Mouse (Mus musculus): ENCODE results near the gene Mettl27.

The Mettl27 gene

DNA sequence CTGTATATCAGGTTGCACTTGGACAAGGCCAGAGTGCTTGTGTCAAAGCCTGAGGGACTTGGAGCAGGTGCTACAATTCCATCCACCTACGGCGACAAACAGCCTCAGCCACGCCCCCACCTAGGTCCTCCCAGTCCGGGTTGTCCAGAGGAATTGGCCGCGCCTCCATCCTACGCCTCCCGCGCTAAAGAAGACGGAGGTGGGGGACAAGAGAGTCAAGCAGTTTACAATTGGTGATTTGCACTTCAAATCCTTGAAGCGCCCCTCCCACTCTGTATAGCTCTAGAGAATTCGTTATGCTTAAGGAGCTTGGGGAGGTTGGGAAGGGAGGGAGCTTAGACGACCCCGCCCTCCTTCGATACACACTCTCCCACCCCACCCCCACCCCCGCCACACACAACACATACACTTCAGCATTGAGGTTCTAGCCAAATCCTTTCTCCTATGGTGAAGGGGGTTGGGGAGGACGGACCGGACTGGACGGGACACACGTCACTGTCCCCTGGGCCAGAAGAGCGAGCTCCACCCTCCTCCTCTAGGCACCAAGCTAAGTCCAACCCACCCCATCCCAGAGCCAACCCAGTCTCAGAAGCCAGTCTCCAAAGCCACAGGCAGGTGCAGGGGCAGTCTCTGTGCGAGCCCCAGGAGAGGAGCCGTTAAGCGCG, 53.6 kb downstream of the Mettl27 start, which contains the start of gene Cldn3:
TSS of gene Cldn3 (plus strand) at position 582 of the 665 bp plus-strand sequence.
- DNase-seq (ENCODE audit: low read depth, low spot score), result no peak

GRCm38 (mm10) chr5:134986298-134987268, 54.4 kb downstream of the Mettl27 start:
- no peak for DNase-seq (ENCODE audit: low read depth, low spot score)

- DNase-seq (ENCODE audit: low read depth, low spot score), result no peak
Measured at GRCm38 (mm10) chr5:134989166-134989565, 57.0 kb downstream of the Mettl27 start.

GRCm38 (mm10) chr5:134989741-134990140, 57.6 kb downstream of the Mettl27 start:
- no peak for DNase-seq (ENCODE audit: low read depth, low spot score)
